Mouse (Mus musculus) olfactory bulb, adult 2 months (tissue): ENCODE results near the gene Ankle1.

ENCODE experiments used
- CTCF ChIP-seq: fragments of 200-500 bp; IDR thresholded peaks from 2 replicates; pipeline ENCODE4 v1.5.1; 2012; ENCODE audit warnings: low read depth, mild to moderate bottlenecking, low read length, moderate library complexity; ENCODE audit not compliant: insufficient read depth
- POLR2A ChIP-seq: fragments of 200-500 bp; IDR thresholded peaks from 2 replicates; pipeline ENCODE4 v1.6.1; 2012; ENCODE audit warnings: mild to moderate bottlenecking, low read depth, low read length, moderate library complexity; ENCODE audit not compliant: insufficient read depth

DNA sequence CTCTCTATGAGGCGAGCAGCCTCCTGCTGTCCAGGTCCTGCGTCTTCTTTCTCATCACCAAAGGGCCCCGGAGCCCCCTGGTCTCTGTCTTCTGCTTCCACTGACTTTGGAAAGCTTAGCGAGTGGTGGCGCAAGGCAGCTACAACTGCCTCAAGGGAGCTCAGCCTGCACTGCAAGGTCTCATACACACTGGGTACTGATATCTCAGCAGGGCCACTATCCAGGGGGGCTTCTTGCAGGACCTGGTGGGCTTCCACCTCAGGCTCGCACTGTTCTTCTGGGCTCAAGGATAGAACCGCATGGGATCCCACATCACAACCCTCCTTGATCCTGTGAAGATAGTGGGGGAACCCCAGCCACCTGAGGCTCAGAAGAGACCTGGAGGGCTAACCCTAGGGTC is 11.3 kb upstream of the Ankle1 start:
- no peak for TF ChIP-seq CTCF
- no peak for TF ChIP-seq POLR2A
